Mouse (Mus musculus) left cerebral cortex, adult 2 months (tissue): ENCODE measurements around the gene Fam47e. TPM values are rescaled to one million over a fixed set of nuclear protein-coding genes. Genes with fewer than 3 reads are reported as not detected.
A peak's percentile ranks its signal among the peaks of the same experiment; 100 is the strongest.

Experiments used
- DNase-seq, 2 experiments: peaks; one replicate each; pipeline ENCODE4 v3.0.0; 2021 to 2022; ENCODE audit warnings: low spot score in 2 of 2, mixed read lengths in 1 of 2; ENCODE audit errors: extremely low spot score in 1 of 2
- H3K27ac ChIP-seq: fragments of 200-600 bp; 2 replicates; pipeline ENCODE4 v1.8.1; 2022
- H3K4me3 ChIP-seq: fragments of 200-600 bp; 2 replicates; pipeline ENCODE4 v1.8.1; 2022
- CTCF ChIP-seq: fragments of 200-600 bp; IDR thresholded peaks from 2 replicates; pipeline ENCODE4 v1.8.1; 2022; ENCODE audit warnings: antibody characterized with exemption, mild to moderate bottlenecking, moderate library complexity
- intact Hi-C: fragments of 180-260 bp; cut with DNase I; formaldehyde crosslinking; loops from one replicate; pipeline ENCODE4 v1.15.1; 2025
- total RNA-seq, 2 experiments: library from RNA; stranded (reverse); gene quantifications; 2 replicates each; pipeline ENCODE4 v1.2.3; 2021

The Fam47e gene
- total RNA-seq, 2 experiments from 2014 or later, result not detected

DNA sequence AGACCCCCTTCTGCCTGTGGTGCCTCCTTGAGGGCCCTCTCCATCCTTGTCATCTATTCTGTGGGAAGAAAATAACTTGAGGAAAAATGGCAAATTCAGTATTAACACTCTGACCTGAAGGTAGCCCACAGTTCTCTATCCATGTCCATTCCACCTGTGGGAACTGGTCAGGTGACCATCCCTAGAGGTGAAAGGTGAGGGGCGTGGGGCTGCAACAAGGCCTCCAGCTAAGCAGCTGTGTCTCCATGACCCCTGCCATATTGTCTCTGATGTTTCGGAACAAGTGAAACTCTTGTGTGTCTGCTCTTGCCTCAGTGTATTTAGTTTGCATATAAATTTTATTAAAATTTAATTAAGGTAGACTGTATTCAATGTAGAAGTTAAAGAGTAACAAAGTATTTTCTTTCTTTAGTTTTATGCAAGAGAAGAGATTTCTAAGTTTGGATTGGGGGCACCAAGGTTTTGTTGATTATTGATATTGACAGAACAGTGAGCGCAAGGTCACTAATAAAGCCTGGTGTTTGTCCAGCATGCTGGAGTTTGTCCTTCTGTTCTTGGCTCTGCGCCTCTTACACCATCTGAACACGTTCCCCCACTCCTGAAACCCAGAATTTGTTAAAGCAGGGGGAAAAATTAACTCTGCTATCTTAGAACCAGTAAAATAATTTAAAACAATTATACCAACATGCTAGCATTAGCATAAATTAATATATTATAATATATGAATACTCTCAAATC, 52.8 kb downstream of the Fam47e start:
- Histone ChIP-seq H3K27ac (no peak overlapping the region), H3K4me3 (no peak overlapping the region)
- no peak for DNase-seq
- no peak for TF ChIP-seq CTCF
- intact Hi-C loops, result no loop called here

DNA sequence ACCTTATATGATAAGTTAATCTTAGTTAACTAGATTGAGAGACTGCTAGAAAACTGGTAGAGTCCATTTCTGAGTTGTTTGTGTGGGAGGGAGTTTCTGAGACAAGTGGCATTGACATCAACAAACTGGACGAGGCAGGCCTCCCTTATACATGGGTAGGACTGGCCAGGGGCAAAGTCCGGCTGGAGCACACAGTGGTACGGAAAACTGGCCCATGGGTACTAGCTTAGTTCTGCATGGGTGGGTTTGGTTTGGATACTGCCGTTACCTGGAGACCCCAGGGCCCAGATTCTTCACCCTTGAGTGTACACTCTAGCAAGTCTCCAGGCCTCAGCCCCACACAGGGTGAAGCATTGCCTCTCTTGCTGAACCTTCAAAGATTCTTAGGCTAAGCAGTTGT, 57.9 kb downstream of the Fam47e start:
- no peak for TF ChIP-seq CTCF
- H3K4me3 ChIP-seq, result no peak overlapping the region
- DNase-seq, result no peak
- no peak overlapping the region for H3K27ac ChIP-seq
- intact Hi-C loops, result no loop called here

DNA sequence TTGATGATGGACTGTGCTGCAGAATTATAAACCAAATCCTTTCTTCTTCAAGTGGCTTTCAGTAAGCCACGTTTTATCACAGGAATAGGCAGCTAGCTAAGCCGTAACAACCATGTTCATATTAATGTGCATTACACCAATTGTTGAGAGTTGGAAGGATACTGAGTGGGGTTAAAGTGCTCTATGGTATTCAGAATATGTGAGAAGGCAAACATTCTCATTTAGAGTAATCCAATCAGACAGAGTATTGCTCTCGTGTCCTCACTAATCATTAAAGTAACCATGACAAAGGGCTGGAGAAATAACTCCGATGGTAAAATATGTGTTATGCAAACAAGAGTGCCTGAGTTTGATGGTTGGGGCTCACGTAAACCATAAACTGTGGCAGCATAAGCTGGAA, 67.0 kb downstream of the Fam47e start:
- Histone ChIP-seq H3K4me3 (no peak overlapping the region), H3K27ac (no peak overlapping the region)
- TF ChIP-seq CTCF, result no peak
- DNase-seq, result no peak
- intact Hi-C loops, result no loop called here

DNA sequence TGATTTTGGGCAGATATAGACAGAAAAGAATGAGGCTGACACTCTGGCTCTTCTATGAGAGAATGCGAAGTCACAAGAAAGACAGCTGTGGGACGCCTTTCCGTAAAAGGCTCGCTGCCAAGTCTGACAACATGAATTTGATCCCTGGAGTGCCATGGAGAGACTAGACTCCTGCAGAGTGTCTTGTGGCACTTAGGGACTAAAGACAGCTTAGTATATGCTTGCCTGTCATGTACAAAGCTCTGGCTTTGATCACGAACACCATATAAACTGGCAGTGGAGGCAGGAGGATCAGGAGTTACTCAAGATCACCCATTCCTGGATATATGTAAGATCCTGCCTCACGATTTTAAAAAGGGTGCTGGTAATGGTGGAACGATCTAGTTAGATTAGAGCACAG, 73.0 kb downstream of the Fam47e start:
- no peak for DNase-seq
- intact Hi-C loops, result no loop called here
- Histone ChIP-seq H3K4me3 (no peak overlapping the region), H3K27ac (no peak overlapping the region)
- no peak for TF ChIP-seq CTCF

DNA sequence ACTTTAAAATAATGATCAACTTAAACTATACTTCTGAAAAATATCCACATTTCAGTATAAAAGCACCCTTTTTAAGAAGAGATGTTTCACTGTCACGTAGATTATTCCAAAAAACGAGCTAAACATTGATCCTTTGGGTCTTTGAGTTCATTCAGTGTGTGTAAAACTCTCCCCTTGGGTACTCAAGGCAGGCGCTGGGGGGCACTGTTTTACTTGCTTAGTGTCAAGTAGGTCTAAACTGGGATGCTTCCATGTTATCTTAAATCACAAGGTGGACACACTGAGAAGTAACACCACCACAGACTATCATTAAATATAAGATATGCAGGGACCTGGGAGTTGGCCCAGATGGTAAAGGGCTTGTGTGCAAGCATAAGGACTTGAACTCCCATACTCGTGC, 78.7 kb downstream of the Fam47e start:
- Histone ChIP-seq H3K4me3 (no peak overlapping the region), H3K27ac (no peak overlapping the region)
- DNase-seq, result no peak
- intact Hi-C loops, result no loop called here
- peak; percentile 7 for TF ChIP-seq CTCF

DNA sequence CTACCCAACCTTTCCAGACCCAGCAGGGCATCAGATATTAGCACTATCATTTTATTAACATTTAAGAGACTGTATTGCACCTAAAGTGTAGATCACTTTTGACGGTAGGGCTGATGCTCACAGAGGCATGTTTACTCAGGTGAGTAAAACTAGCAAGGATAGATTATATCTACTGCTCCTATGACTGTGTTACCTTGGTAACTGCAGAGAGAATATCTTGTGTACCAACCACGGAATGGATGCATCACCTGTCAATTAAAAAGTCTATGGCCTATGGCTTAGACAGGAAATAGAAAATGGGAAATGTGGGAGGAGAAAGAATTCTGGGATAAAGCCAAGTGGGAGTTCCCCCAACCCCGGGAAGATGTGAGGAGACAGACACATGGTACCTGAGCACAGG, 80.0 kb downstream of the Fam47e start:
- DNase-seq, result no peak
- intact Hi-C loops, result no loop called here
- TF ChIP-seq CTCF, result no peak
- Histone ChIP-seq H3K27ac (no peak overlapping the region), H3K4me3 (no peak overlapping the region)

DNA sequence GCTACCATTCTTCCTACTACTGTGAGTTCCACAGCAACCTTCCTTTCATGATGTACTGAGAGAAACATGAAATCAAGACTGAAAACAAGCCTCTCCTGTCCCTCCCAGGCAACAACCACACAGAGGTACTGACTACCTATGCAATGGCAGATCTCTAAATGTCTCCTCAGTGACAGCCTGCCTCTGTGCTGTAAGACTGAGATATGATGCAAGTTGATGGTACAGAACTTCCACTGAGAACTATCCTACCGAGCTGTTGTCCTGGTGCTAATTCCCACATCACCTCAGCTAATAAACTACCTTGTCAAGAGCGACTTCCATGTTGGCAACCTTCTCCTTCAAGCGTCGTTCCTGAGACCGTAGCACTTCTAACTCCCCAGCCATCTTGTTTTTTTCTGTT, 81.0 kb downstream of the Fam47e start:
- DNase-seq, result no peak
- intact Hi-C loops, result no loop called here
- Histone ChIP-seq H3K27ac (no peak overlapping the region), H3K4me3 (no peak overlapping the region)
- TF ChIP-seq CTCF, result no peak

DNA sequence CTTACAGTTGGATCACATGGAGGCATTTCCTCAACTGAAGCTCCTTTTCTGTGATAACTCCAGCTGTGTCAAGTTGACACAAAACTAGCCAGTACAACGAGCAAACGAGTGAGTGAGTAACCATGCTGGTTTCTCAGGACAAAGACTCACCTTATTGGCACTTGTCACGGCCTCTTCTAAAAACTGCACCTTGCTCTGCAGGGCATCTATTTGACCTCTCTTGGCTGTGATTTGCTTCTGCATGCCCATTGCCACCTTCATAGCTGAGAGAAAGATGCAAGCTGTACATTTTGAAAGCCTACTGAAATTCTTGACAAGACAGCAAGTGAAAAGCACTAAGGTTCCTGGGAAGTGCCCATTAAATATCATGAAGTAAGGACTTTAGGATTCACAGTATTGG, 86.0 kb downstream of the Fam47e start:
- H3K27ac ChIP-seq, result no peak overlapping the region
- H3K4me3 ChIP-seq, result no peak overlapping the region
- intact Hi-C loops, result no loop called here
- no peak for TF ChIP-seq CTCF
- no peak for DNase-seq

Other genes with a start within 250 kb of the Fam47e start
- 10 to 100 TPM; 21.2 to 21.8 TPM for gene Sdad1, start 244.6 kb upstream of the Fam47e start, total RNA-seq
- gene Cxcl9, start 227.0 kb upstream of the Fam47e start, total RNA-seq, result not detected
- 1 to 10 TPM; 3.8 to 7.5 TPM for gene Art3, start 223.2 kb upstream of the Fam47e start, total RNA-seq
- gene Cxcl10, start 206.2 kb upstream of the Fam47e start, total RNA-seq, result not detected
- 10 to 100 TPM; 23.7 to 31.3 TPM for gene Nup54, start 119.8 kb upstream of the Fam47e start, total RNA-seq
- 10 to 100 TPM; 82.6 to 91.9 TPM for gene Scarb2, start 48.2 kb upstream of the Fam47e start, total RNA-seq
- gene Stbd1, start 48.0 kb downstream of the Fam47e start, total RNA-seq, result under 1 TPM; 0.61 to 0.84 TPM
- under 1 TPM; 0.36 to 0.54 TPM for gene Ccdc158, start 120.2 kb downstream of the Fam47e start, total RNA-seq
- gene Shroom3, start 128.4 kb downstream of the Fam47e start, total RNA-seq, result 1 to 10 TPM; 4.3 to 6.3 TPM